Mouse (Mus musculus) midbrain, embryonic 10.5 days (tissue): ENCODE data around the gene Hist1h1c. TPM values are rescaled to one million over a fixed set of nuclear protein-coding genes. Genes with fewer than 3 reads are reported as not detected.
A peak's percentile ranks its signal among the peaks of the same experiment; 100 is the strongest.
"Not testable (repeated sequence)": the region's sequence is repeated elsewhere in the genome, so short reads cannot be mapped to it uniquely, and the experiment has no call there.

ENCODE experiments used
- DNase-seq: peaks from one replicate; pipeline ENCODE4 v3.0.0-alpha.2; 2017; ENCODE audit warnings: low spot score
- H3K27ac ChIP-seq: fragments of 300-500 bp; sonication (generic); replicated peaks from 2 replicates; pipeline ENCODE4 v1.5.1; 2016; ENCODE audit warnings: mild to moderate bottlenecking
- H3K27me3 ChIP-seq: fragments of 300-500 bp; sonication (generic); 2 replicates; pipeline ENCODE4 v1.6.1; 2016; ENCODE audit warnings: low read depth, mild to moderate bottlenecking; ENCODE audit not compliant: poor library complexity, severe bottlenecking
- H3K36me3 ChIP-seq: fragments of 300-500 bp; sonication (generic); 2 replicates; pipeline ENCODE4 v1.6.1; 2016; ENCODE audit warnings: mild to moderate bottlenecking, moderate library complexity
- H3K4me1 ChIP-seq: fragments of 300-500 bp; sonication (generic); 2 replicates; pipeline ENCODE4 v1.6.1; 2016
- H3K4me3 ChIP-seq: fragments of 300-500 bp; sonication (generic); 2 replicates; pipeline ENCODE4 v1.5.1; 2016; ENCODE audit warnings: mild to moderate bottlenecking, moderate library complexity
- H3K9me3 ChIP-seq: fragments of 300-500 bp; sonication (generic); replicated peaks from 2 replicates; pipeline ENCODE4 v1.6.1; 2016; ENCODE audit warnings: mild to moderate bottlenecking
- WGBS: fragments of 180-500 bp; shearing (Covaris S2); methylation state at CpG from one replicate; pipeline ENCODE4 v1.1.7; 2016; 5-methylcytosine and 5-hydroxymethylcytosine counted together
- polyA plus RNA-seq: library from polyadenylated mRNA; unstranded; fragments of >200 nt; fragmentation: Nextera tagmentation; extraction: Ambion mirVana; gene quantifications from 2 replicates; pipeline ENCODE4 v1.2.1, GENCODE M21; 2016

The Hist1h1c gene
- polyA plus RNA-seq, 1 experiment from 2014 or later: 9.5 TPM

DNA sequence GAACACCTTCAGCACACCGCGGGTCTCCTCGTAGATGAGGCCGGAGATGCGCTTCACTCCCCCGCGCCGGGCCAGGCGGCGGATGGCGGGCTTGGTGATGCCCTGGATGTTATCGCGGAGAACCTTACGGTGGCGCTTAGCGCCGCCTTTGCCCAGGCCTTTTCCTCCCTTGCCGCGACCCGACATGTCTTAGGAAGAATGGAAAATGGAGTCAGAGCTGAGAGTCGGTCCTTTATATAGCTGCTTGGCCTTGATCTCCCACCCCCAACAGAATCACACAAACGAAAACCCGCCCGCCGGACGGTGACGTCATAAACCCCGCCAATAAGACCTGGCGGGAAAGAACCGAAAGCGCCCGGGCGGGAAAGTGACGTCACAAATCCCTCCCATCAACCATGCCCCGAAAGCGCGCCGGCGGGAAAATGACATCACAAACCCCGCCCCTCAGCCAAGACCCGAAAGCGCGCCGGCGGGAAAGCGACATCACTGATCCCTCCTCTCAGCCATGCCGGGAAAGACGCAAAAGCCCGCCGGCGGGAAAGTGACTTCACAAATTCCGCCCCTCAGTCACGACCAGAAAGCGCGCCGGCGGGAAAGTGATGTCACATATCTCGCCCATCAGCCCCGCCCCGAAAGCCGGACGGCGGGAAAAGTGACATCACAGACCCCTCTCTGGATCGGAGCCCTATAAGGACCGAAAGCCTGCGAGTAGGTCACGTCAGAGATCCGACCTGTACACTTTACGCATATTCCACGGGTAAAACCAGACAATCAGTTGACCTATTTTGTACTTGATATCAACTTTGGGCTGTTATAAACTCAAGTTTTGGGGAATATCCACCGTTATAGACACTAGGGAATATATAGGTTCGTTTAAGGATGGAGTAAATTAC, 22.6 kb downstream of the Hist1h1c start, which contains the start of gene Hist1h4a:
TSS of gene Hist1h4a (minus strand) at position 259 of the 893 bp plus-strand sequence.
- Histone ChIP-seq H3K9me3 (no peaks in the 10 kb centered on the region), H3K4me1 (peaks cover 50% of the 10 kb centered on the region), H3K27me3 (no peaks in the 10 kb centered on the region), H3K27ac (peak within 1 kb of the TSS; percentile 92), H3K4me3 (peak within 1 kb of the TSS; percentile 69), H3K36me3 (no peaks in the 10 kb centered on the region)
- under 1% methylated on average over 72 of the region's 72 CpGs for WGBS
- DNase-seq: peak; percentile 99

DNA sequence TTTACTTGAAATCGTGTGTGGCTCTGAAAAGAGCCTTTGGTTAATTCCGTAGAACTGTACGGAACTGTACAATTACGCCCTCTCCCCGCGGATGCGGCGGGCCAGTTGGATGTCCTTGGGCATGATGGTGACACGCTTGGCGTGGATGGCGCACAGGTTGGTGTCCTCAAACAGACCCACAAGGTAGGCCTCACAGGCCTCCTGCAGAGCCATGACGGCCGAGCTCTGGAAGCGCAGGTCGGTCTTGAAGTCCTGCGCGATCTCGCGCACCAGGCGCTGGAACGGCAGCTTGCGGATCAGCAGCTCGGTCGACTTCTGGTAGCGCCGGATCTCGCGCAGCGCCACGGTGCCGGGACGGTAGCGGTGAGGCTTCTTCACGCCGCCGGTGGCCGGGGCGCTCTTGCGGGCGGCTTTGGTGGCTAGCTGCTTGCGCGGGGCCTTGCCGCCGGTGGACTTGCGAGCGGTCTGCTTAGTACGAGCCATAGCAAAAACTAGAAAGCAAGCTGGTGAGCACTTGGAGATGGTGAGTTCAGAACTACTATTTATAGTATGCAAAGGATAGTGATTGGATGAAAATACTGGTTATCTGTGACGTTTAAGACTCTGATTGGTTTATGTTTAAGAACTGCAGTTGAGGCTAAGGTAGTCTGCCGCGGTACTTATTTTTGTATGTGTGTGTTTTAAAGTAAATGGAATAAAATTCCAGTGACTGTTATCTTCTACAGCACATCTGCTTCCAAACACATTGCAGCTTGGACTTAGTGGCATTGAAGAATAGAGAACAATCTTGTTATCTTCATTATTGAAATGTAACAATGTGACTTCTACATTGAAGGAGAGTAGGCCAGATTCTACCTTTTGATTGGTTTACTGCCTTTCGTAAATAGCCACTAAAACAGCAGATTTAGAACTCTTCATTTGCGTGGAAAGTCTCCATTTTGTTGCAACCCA, 23.5 kb downstream of the Hist1h1c start, which contains the start of gene Hist1h3a:
TSS of gene Hist1h3a (minus strand) at position 516 of the 951 bp plus-strand sequence.
- H3K27me3 ChIP-seq, H3K36me3 ChIP-seq, H3K9me3 ChIP-seq: not testable (repeated sequence)
- Histone ChIP-seq H3K4me3 (peak within 1 kb of the TSS; percentile 69), H3K27ac (peak within 1 kb of the TSS; percentile 92), H3K4me1 (peaks cover 49% of the 10 kb centered on the region)
- DNase-seq: peak; percentile 69
- under 1% methylated on average over 40 of the region's 52 CpGs for WGBS

DNA sequence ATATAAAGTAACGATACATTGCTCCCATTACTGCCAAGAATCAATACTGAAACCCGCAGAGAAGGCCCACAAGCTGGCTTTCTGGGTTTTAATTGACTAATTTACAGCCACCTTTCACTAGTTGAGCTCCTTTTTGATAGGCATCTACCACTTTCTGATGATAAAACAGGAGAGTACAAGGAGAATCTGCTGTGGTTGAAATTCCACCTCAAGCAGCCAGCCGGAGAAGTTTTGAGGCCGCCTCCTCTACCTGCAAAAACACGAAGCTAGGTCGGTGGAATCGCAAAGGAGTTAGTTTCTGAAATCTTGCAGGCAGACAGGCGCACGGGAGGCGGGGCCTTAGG, 24.6 kb downstream of the Hist1h1c start:
- peak overlapping the region; percentile 69 for H3K4me3 ChIP-seq
- H3K9me3 ChIP-seq: no peaks in the 10 kb centered on the region
- H3K27me3 ChIP-seq: no peaks in the 10 kb centered on the region
- DNase-seq: no peak
- H3K27ac ChIP-seq: peak overlapping the region; percentile 92
- under 1% methylated on average over 10 of the region's 10 CpGs for WGBS
- H3K36me3 ChIP-seq: no peaks in the 10 kb centered on the region
- H3K4me1 ChIP-seq: peaks cover 40% of the 10 kb centered on the region

DNA sequence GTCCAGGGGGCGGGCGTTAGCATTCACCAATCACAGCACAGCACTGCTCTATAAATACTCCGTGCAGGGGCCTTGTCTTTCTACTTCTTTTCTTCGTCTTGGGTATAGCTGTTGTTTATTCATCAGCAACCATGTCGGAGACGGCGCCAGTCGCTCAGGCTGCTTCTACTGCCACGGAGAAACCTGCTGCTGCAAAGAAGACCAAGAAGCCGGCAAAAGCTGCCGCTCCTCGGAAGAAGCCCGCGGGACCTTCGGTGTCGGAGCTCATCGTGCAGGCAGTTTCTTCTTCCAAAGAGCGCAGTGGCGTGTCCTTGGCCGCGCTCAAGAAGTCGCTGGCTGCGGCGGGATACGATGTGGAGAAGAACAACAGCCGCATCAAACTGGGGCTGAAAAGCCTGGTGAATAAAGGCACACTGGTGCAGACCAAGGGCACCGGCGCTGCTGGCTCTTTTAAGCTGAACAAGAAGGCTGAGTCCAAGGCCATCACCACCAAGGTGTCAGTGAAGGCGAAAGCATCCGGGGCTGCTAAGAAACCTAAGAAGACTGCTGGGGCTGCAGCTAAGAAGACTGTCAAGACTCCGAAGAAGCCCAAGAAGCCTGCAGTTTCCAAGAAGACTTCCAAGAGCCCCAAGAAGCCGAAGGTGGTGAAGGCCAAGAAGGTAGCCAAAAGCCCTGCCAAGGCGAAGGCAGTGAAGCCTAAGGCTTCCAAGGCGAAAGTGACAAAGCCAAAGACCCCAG, 25.1 kb downstream of the Hist1h1c start, which contains the start of gene Hist1h1a:
TSS of gene Hist1h1a (plus strand) at position 81 of the 738 bp plus-strand sequence.
- H3K9me3 ChIP-seq: no peaks in the 10 kb centered on the region
- H3K27ac ChIP-seq: peak within 1 kb of the TSS; percentile 92
- peak within 1 kb of the TSS; percentile 69 for H3K4me3 ChIP-seq
- peak; percentile 92 for DNase-seq
- no peaks in the 10 kb centered on the region for H3K27me3 ChIP-seq
- H3K36me3 ChIP-seq: no peaks in the 10 kb centered on the region
- WGBS: 3% methylated on average over 34 of the region's 34 CpGs
- peaks cover 40% of the 10 kb centered on the region for H3K4me1 ChIP-seq

DNA sequence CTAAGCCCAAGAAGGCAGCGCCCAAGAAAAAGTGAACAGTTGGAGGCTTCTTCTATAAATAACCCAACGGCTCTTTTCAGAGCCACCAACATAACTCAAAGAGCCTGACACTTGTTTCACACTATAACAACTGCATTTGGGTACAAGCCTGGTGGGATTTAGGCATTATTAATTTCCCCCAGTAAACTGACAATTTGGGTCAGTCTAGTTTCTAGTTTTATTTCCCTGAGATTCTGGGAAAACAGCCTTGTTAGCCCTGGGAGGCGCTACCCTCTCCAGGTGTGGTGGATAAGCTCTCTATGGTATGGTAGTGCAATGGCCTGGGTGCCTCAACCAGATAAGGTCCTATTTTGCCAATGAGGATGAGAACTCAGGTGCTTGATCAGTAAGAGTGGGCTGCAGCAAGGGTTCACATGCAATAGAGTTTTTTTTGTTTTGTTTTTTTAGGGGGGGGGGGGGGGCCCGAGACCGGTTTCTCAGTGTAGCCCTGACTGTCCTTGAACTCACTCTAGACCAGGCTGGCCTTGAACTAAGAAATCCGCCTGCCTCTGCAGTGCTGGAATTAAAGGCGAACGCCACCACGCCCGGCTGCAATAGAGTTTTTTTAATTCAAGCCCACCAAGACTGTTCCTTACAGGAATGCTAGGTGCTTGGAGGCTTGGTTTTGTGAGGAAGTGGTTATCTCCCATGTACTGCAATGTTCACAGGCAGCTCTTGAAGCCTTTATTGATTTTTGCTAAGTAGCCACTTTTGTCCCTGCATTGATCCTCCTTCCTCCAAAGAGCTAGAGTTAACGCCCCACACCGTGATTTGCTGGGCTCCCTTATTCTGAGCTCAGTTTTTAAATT, 25.9 kb downstream of the Hist1h1c start:
- H3K9me3 ChIP-seq: no peaks in the 10 kb centered on the region
- DNase-seq: peak; percentile 52
- peak overlapping the region; percentile 92 for H3K27ac ChIP-seq
- 27% methylated on average over 12 of the region's 12 CpGs for WGBS
- no peaks in the 10 kb centered on the region for H3K27me3 ChIP-seq
- H3K36me3 ChIP-seq: no peaks in the 10 kb centered on the region
- peak overlapping the region; percentile 69 for H3K4me3 ChIP-seq
- H3K4me1 ChIP-seq: peaks cover 36% of the 10 kb centered on the region

DNA sequence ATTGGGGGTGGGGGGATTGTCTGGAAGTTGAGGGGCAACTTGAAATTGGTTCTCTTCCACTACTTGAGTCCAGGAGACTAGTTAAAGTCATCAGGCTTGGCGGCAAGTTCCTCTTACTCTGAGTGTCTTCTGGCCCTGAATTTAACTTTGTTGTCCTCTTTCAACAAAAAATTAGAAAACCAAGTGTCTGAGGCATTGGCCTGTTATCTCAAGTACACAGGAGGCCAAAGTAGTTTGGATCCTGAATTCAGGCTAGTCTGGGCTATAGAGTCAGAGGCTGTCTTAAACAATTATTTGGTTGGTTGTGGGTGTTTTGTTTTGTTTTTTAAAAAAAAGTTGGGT, 26.5 kb downstream of the Hist1h1c start:
- Histone ChIP-seq H3K4me1 (peaks cover 30% of the 10 kb centered on the region), H3K36me3 (no peaks in the 10 kb centered on the region), H3K4me3 (peak overlapping the region; percentile 69), H3K9me3 (no peaks in the 10 kb centered on the region), H3K27ac (peak overlapping the region; percentile 92; the same call in 1 of the 2 replicates), H3K27me3 (no peaks in the 10 kb centered on the region)
- DNase-seq: no peak
- 75% methylated on average over 1 of the region's 1 CpGs for WGBS

DNA sequence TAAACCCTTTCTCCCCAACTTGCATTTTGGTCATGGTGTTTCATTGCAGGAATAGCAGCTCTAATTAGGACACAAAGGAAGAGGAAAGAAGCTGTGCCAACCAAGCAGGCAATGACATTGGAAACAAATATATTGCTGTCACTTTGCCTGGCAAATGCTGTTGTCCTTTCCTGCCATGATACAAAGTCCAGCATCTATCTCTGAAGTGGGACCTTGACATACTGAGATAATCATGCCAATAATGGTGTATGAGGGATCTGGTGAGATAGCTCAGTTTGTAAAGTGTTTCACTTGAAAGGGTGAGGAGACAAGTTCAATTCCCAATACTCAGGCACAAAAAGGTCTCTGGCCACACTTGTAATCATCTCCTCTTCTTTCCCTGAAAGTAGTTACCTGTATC, 28.2 kb downstream of the Hist1h1c start:
- H3K9me3 ChIP-seq: no peaks in the 10 kb centered on the region
- H3K27ac ChIP-seq: no peak overlapping the region
- no peak overlapping the region for H3K4me3 ChIP-seq
- H3K27me3 ChIP-seq: no peaks in the 10 kb centered on the region
- H3K36me3 ChIP-seq: no peaks in the 10 kb centered on the region
- no peak for DNase-seq
- H3K4me1 ChIP-seq: peaks cover 26% of the 10 kb centered on the region

DNA sequence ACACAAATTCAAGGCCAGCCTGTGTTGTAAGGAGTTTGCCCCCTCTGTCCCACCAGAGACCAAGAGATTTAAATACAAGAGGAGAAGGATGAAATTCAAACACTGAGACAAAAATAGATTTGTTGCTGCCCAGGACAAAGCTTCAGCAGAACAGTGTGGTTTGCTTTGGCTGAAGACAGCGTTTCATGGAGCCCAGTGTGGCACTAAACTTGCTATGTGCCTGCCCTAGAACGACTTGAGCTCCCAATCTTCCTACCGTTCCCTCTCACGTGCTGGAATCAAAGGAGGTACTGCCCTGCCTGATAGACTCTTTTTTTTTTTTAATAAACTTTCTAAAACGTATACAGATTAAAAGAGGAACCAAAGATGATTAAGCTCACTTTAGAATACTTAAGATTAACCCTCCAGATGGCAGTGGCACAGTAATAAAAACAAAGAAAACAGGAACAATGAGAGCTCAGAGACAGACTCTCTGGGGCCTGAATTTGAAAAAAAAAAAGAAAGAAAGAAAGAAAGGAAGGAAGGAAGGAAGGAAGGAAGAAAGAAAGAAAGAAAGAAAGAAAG, 30.3 kb downstream of the Hist1h1c start:
- no peaks in the 10 kb centered on the region for H3K27me3 ChIP-seq
- no peaks in the 10 kb centered on the region for H3K36me3 ChIP-seq
- no peak overlapping the region for H3K27ac ChIP-seq
- H3K9me3 ChIP-seq: no peaks in the 10 kb centered on the region
- H3K4me3 ChIP-seq: no peak overlapping the region
- H3K4me1 ChIP-seq: peaks cover 30% of the 10 kb centered on the region
- WGBS: 51% methylated on average over 5 of the region's 5 CpGs
- DNase-seq: no peak

DNA sequence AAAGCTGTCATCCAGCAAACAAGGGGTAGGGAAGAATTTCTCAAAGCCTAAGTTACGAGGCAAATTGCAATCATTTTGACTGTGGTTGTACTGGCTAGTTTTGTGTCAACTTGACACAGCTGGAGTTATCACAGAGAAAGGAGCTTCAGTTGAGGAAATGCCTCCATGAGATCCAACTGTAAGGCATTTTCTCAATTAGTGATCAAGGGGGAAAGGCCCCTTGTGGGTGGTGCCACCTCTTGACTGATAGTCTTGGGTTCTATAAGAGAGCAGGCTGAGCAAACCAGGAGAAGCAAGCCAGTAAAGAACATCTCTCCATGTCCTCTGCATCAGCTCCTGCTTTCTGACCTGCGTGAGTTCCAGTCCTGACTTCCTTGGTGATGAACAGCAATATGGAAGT, 31.0 kb downstream of the Hist1h1c start, which contains the start of gene Trim38:
TSS of gene Trim38 (plus strand) at position 301 of the 400 bp plus-strand sequence.
- 93% methylated on average over 2 of the region's 2 CpGs for WGBS
- not testable (repeated sequence) for H3K27me3 ChIP-seq, H3K4me3 ChIP-seq, H3K9me3 ChIP-seq, H3K36me3 ChIP-seq, DNase-seq, H3K27ac ChIP-seq
- peaks cover 23% of the 10 kb centered on the region for H3K4me1 ChIP-seq

DNA sequence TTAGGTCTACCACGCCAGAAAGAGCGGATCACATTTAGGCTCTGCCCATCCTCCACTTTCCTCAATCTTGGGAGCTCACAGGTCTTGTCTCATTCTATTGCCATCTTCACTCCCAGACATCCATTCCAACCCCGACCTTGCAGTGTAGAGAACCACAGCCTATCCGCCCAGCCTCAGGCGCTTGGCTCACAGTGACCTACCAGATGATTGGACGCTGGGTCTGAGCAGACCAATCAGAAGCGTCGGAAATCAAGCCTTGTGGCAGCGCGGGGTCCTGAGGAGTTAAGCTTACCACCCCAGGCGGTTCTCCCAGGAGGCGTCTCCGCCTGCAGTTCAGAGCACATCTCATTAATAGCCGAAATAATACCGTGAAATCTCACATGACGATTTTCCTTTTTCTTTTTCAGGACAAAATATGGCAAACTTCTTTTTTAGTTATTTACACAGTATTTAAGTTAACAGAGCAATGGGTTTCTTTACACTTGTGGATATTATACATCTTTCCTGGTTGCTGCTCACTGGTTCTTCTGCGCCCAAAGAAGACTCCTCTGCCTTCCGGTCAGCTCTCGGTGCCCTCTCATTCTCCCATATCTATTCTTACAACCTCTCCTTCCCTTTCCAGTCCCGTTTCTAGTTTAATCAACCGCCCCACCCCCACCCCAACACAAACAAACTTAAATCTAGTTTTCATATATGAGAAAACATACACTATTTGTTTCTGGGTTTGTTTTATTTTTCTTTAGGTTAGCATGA, 34.1 kb downstream of the Hist1h1c start:
- peak; percentile 73 for DNase-seq
- H3K27ac ChIP-seq: no peak overlapping the region

DNA sequence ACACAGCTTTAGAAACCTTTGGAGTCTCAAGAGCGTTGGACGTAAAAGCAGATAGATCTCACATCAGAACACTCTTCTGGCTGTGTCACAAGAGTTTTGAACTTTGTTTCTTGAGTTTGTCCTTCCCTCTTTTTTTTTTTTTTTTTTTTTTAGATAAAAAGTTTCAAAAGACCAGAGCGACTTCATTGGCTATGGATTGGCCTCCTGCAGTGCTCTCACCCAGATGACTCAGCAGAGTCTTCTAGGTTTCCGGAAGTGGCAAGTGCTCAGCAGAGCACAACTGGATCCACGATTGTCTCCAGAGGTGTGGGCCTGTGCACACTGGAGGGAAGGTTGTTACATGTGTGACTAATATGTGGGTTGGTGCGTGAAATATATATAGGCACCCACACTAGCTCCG, 39.7 kb downstream of the Hist1h1c start:
- Histone ChIP-seq H3K36me3 (no peaks in the 10 kb centered on the region), H3K27me3 (no peaks in the 10 kb centered on the region), H3K4me1 (0 out of 2 replicates have a peak, but pooled peaks cover under 1% of the 10 kb centered on the region), H3K9me3 (no peaks in the 10 kb centered on the region), H3K4me3 (no peak overlapping the region), H3K27ac (no peak overlapping the region)
- 91% methylated on average over 7 of the region's 7 CpGs for whole genome bisulfite sequencing
- DNase-seq: no peak

More for the DNA sequence above, 34.1 kb downstream of the Hist1h1c start:
- 21% methylated on average over 21 of the region's 21 CpGs for WGBS
- peaks cover 17% of the 10 kb centered on the region for H3K4me1 ChIP-seq
- peak overlapping the region; percentile 30 for H3K4me3 ChIP-seq
- no peaks in the 10 kb centered on the region for H3K36me3 ChIP-seq
- H3K27me3 ChIP-seq: no peaks in the 10 kb centered on the region
- no peaks in the 10 kb centered on the region for H3K9me3 ChIP-seq
